ENCODE assay signal across 8 mouse cellular contexts in the genomic region with DNA sequence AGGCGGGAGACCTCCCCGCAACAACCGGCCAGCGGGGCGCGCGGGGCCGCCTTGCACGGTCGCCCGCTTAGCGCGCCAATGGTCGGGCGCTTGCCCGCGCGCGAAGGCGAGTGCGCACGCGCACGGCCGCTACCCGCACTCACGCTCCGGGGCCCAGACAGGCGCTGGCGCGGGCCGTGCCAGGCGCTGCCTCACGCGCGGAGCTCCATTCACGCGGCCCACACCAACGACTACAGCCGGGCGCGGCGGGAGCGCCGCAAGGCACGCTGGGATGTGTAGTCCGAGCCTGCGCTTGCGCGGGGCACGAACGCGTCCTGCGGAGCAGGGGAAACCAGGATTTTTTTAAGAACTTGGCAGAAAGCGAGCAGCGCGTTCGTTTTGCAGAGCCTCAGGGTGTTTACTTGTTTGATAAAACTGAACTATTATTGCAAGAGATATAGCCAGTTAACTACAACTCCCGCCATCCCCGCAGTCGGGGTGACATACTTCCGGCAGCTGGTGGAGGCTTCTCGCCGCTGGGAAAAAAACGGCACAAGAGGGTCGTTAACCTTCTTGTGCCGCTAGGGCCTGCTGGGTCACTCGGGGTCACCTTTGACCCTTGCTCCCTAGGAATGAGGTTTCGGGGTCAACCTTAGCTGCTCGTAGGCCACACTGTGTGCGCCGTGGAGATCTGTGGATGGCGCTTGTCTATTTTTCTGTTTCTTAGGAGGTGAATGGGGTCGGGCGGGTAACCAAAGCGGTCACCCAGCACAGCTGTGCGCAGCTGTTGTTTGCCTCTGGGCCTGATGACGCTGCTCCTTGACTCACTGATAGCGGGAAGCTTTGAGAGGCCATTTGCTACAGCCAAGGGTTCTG. TPM values are rescaled to one million over a fixed set of nuclear protein-coding genes. Genes with fewer than 3 reads are reported as not detected.
DNase-seq lines count a peak whose midpoint lies in the region; ATAC-seq lines count a peak whose summit lies in the region.

A gene (minus strand): TSS at position 79 of the 855 bp plus-strand sequence.

- peak within 1 kb of the TSS; percentile 87 for H3K9ac ChIP-seq in forebrain, embryonic 11.5 days (ENCODE audit: low read length)
- H3K9ac ChIP-seq in heart, embryonic 16.5 days (ENCODE audit: low read length) = peak within 1 kb of the TSS; percentile 93
- peak within 1 kb of the TSS; percentile 85 for H3K9ac ChIP-seq in liver, embryonic 15.5 days
- peak within 1 kb of the TSS; percentile 84 for H3K9ac ChIP-seq in neural tube, embryonic 12.5 days

- peak; percentile 79 to 80 for DNase-seq in CD8-positive naive resting alpha-beta T cell, adult 2 months (ENCODE audit: low read depth in 2 of 2, low spot score in 2 of 2)
- DNase-seq in c-Kit-positive CD71-negative TER-119-negative erythroid progenitor cells, embryonic 14.5 days (ENCODE audit: low read depth) = peak; percentile 71
- peak; percentile 93 for DNase-seq in forebrain, embryonic 11.5 days (ENCODE audit: low spot score)
- peak; percentile 89 to 92 for DNase-seq in kidney, postnatal 36 days
- peak; percentile 93 for DNase-seq in telencephalon, adult 2 months (ENCODE audit: low read depth, low spot score)

- peak; percentile 97 for ATAC-seq in forebrain, embryonic 11.5 days (replicated peaks; ENCODE audit: low FRiP score)
- peak; percentile 90 for ATAC-seq in heart, embryonic 16.5 days (replicated peaks; ENCODE audit: extremely low read depth, insufficient read depth, low FRiP score)
- ATAC-seq in liver, embryonic 15.5 days (ENCODE audit: insufficient read depth) = peak; percentile 92
- peak; percentile 97 for ATAC-seq in neural tube, embryonic 12.5 days (ENCODE audit: low FRiP score, low read depth)

- H3K4me3 ChIP-seq in forebrain, embryonic 11.5 days (ENCODE audit: low read depth, low read length) = peak within 1 kb of the TSS; percentile 82
- H3K4me3 ChIP-seq in heart, embryonic 16.5 days (ENCODE audit: low read length) = peak within 1 kb of the TSS; percentile 95
- peak within 1 kb of the TSS; percentile 92 for H3K4me3 ChIP-seq in liver, embryonic 15.5 days (replicated peaks)
- H3K4me3 ChIP-seq in neural tube, embryonic 12.5 days = peak within 1 kb of the TSS; percentile 79

- no peaks in the 10 kb centered on the region for H3K36me3 ChIP-seq in forebrain, embryonic 11.5 days (ENCODE audit: control insufficient read depth, insufficient read depth, low read length)
- H3K36me3 ChIP-seq in heart, embryonic 16.5 days (ENCODE audit: control insufficient read depth, insufficient read depth) = peaks cover 3% of the 10 kb centered on the region; the same call in 1 of the 2 replicates
- H3K36me3 ChIP-seq in liver, embryonic 15.5 days (replicated peaks) = peaks cover 8% of the 10 kb centered on the region
- H3K36me3 ChIP-seq in neural tube, embryonic 12.5 days = no peaks in the 10 kb centered on the region

- H3K4me2 ChIP-seq in forebrain, embryonic 11.5 days (ENCODE audit: low read depth, low read length, severe bottlenecking) = peak within 1 kb of the TSS; percentile 96
- peak within 1 kb of the TSS; percentile 96 for H3K4me2 ChIP-seq in heart, embryonic 16.5 days (ENCODE audit: low read depth, low read length)
- H3K4me2 ChIP-seq in liver, embryonic 15.5 days = peak within 1 kb of the TSS; percentile 97
- H3K4me2 ChIP-seq in neural tube, embryonic 12.5 days (replicated peaks) = peak within 1 kb of the TSS; percentile 99

- H3K4me1 ChIP-seq in forebrain, embryonic 11.5 days (replicated peaks; ENCODE audit: control insufficient read depth, insufficient read depth, low read length) = peaks cover 2% of the 10 kb centered on the region; the same call in 1 of the 2 replicates
- peaks cover 15% of the 10 kb centered on the region for H3K4me1 ChIP-seq in heart, embryonic 16.5 days (ENCODE audit: control insufficient read depth, insufficient read depth, low read length)
- H3K4me1 ChIP-seq in liver, embryonic 15.5 days (replicated peaks) = peaks cover 35% of the 10 kb centered on the region
- H3K4me1 ChIP-seq in neural tube, embryonic 12.5 days = peaks cover 26% of the 10 kb centered on the region

- no peaks in the 10 kb centered on the region for H3K9me3 ChIP-seq in forebrain, embryonic 11.5 days (ENCODE audit: control insufficient read depth, low read length)
- no peaks in the 10 kb centered on the region for H3K9me3 ChIP-seq in heart, embryonic 16.5 days (replicated peaks; ENCODE audit: control insufficient read depth, low read length)
- H3K9me3 ChIP-seq in liver, embryonic 15.5 days (replicated peaks) = no peaks in the 10 kb centered on the region
- no peaks in the 10 kb centered on the region for H3K9me3 ChIP-seq in neural tube, embryonic 12.5 days

- under 1% methylated on average over 71 of the region's 79 CpGs for WGBS in forebrain, embryonic 11.5 days
- WGBS in heart, embryonic 16.5 days = under 1% methylated on average over 79 of the region's 79 CpGs
- WGBS in liver, embryonic 15.5 days (ENCODE audit: insufficient replicate concordance) = under 1% methylated on average over 79 of the region's 79 CpGs
- WGBS in neural tube, embryonic 12.5 days = under 1% methylated on average over 78 of the region's 79 CpGs

- H3K27ac ChIP-seq in forebrain, embryonic 11.5 days (ENCODE audit: low read depth, low read length) = peak within 1 kb of the TSS; percentile 83
- H3K27ac ChIP-seq in heart, embryonic 16.5 days (ENCODE audit: low read length) = peak within 1 kb of the TSS; percentile 93
- peak within 1 kb of the TSS; percentile 83 for H3K27ac ChIP-seq in liver, embryonic 15.5 days (replicated peaks)
- peak within 1 kb of the TSS; percentile 91 for H3K27ac ChIP-seq in neural tube, embryonic 12.5 days

- H3K27me3 ChIP-seq in forebrain, embryonic 11.5 days (ENCODE audit: control insufficient read depth, insufficient read depth, low read length) = peaks cover 30% of the 10 kb centered on the region
- no peaks in the 10 kb centered on the region for H3K27me3 ChIP-seq in heart, embryonic 16.5 days (ENCODE audit: control insufficient read depth, insufficient read depth, low read length)
- H3K27me3 ChIP-seq in liver, embryonic 15.5 days = no peaks in the 10 kb centered on the region
- H3K27me3 ChIP-seq in neural tube, embryonic 12.5 days (replicated peaks) = peaks cover 17% of the 10 kb centered on the region

RNA-seq across cellular contexts. Expression of the gene that starts here (rescaled TPM):
- 60.8 and 62.9 TPM in 2 replicates for polyA plus RNA-seq in forebrain, embryonic 11.5 days (2014; fragmentation: Nextera tagmentation; extraction: Ambion mirVana)
- 43.9 and 46.0 TPM in 2 replicates for polyA plus RNA-seq in heart, embryonic 16.5 days (2015; fragmentation: Nextera tagmentation; extraction: Ambion mirVana)
- polyA plus RNA-seq in liver, embryonic 15.5 days (2015; fragmentation: Nextera tagmentation; extraction: Ambion mirVana) = 12.2 TPM in 2 replicates
- polyA plus RNA-seq in neural tube, embryonic 12.5 days (2016; fragmentation: Nextera tagmentation; extraction: Ambion mirVana) = 78.0 and 81.2 TPM in 2 replicates

Comparison
In these comparisons a context has a peak if more than half of its experiments do, and no peak if none do; other contexts are left out.
1. Peak in every context shown above with its lines: DNase-seq, ATAC-seq, H3K4me3 ChIP-seq and H3K27ac ChIP-seq.